9 mouse cellular contexts compared by ENCODE assay signal in genomic region chr10:70186136-70186535, GRCm38 (mm10). TPM values are rescaled to one million over a fixed set of nuclear protein-coding genes. Genes with fewer than 3 reads are reported as not detected.
DNase-seq lines count a peak whose midpoint lies in the region; ATAC-seq and TF ChIP-seq lines count a peak whose summit lies in the region.
"Had no signal": no experiment of that assay in that cellular context is flagged by ENCODE, and none has a peak within 500 bp of the region (broad histone marks: within the 10 kb centered on the region; RNA-seq: fewer than 3 reads in every experiment).

No protein-coding gene starts in this region.

- no peaks in the 10 kb centered on the region for H3K4me1 ChIP-seq in forebrain, postnatal 0 days (ENCODE audit: insufficient read depth)
- H3K4me1 ChIP-seq in forebrain, embryonic 13.5 days, result peaks cover 9% of the 10 kb centered on the region
- H3K4me1 ChIP-seq in neural tube, embryonic 14.5 days (ENCODE audit: control insufficient read depth, insufficient read depth, low read length), result peaks cover 2% of the 10 kb centered on the region; the same call in 1 of the 2 replicates
- peaks cover 21% of the 10 kb centered on the region for H3K4me1 ChIP-seq in liver, embryonic 12.5 days
- peaks cover 12% of the 10 kb centered on the region for H3K4me1 ChIP-seq in thymus, adult 2 months (replicated peaks; ENCODE audit: control insufficient read depth, insufficient read depth, low read length)

- H3K36me3 ChIP-seq in forebrain, postnatal 0 days (ENCODE audit: insufficient read depth), result peaks cover 35% of the 10 kb centered on the region
- peaks cover 51% of the 10 kb centered on the region for H3K36me3 ChIP-seq in forebrain, embryonic 13.5 days (ENCODE audit: poor library complexity, severe bottlenecking)
- peaks cover 14% of the 10 kb centered on the region for H3K36me3 ChIP-seq in neural tube, embryonic 14.5 days (ENCODE audit: control insufficient read depth, insufficient read depth, low read length)
- H3K36me3 ChIP-seq in liver, embryonic 12.5 days, result peaks cover 85% of the 10 kb centered on the region
- peaks cover 21% of the 10 kb centered on the region for H3K36me3 ChIP-seq in thymus, adult 2 months (ENCODE audit: control insufficient read depth, insufficient read depth, low read length)

- H3K9me3 ChIP-seq in forebrain, postnatal 0 days (ENCODE audit: low read length), result no peaks in the 10 kb centered on the region
- no peaks in the 10 kb centered on the region for H3K9me3 ChIP-seq in forebrain, embryonic 13.5 days (replicated peaks)
- no peaks in the 10 kb centered on the region for H3K9me3 ChIP-seq in neural tube, embryonic 14.5 days (ENCODE audit: control insufficient read depth, low read length)
- no peaks in the 10 kb centered on the region for H3K9me3 ChIP-seq in liver, embryonic 12.5 days (replicated peaks)

- H3K4me3 ChIP-seq in forebrain, postnatal 0 days (ENCODE audit: low read depth, low read length), result no peak overlapping the region
- H3K4me3 ChIP-seq in forebrain, embryonic 13.5 days, result no peak overlapping the region
- no peak overlapping the region for H3K4me3 ChIP-seq in neural tube, embryonic 14.5 days (ENCODE audit: low read depth, low read length)
- no peak overlapping the region for H3K4me3 ChIP-seq in liver, embryonic 12.5 days
- no peak overlapping the region for H3K4me3 ChIP-seq in thymus, adult 2 months (ENCODE audit: control insufficient read depth, insufficient read depth, low read length)

- no peak overlapping the region for H3K27ac ChIP-seq in forebrain, postnatal 0 days (ENCODE audit: low read depth, low read length)
- no peak overlapping the region for H3K27ac ChIP-seq in forebrain, embryonic 13.5 days
- no peak overlapping the region for H3K27ac ChIP-seq in neural tube, embryonic 14.5 days (ENCODE audit: low read depth, low read length)
- H3K27ac ChIP-seq in liver, embryonic 12.5 days, result no peak overlapping the region
- no peak overlapping the region for H3K27ac ChIP-seq in thymus, adult 2 months (ENCODE audit: control insufficient read depth, insufficient read depth, low read length)

- no peak; the same call in 1 of the 2 replicates for ATAC-seq in forebrain, postnatal 0 days
- no peak for ATAC-seq in forebrain, embryonic 13.5 days
- ATAC-seq in neural tube, embryonic 14.5 days (ENCODE audit: low read depth), result 0 out of 2 replicates have a peak, but pooled peaks have one; percentile 24
- ATAC-seq in common myeloid progenitor, adult 5-6 weeks (replicated peaks; ENCODE audit: low read depth, poor library complexity, severe bottlenecking), result peak; percentile 67
- 0 out of 2 replicates have a peak, but pooled peaks have one; percentile 45 for ATAC-seq in liver, embryonic 12.5 days

- H3K9ac ChIP-seq in forebrain, postnatal 0 days, result no peak overlapping the region
- no peak overlapping the region for H3K9ac ChIP-seq in forebrain, embryonic 13.5 days
- H3K9ac ChIP-seq in neural tube, embryonic 14.5 days (replicated peaks; ENCODE audit: low read depth, low read length), result no peak overlapping the region
- no peak overlapping the region for H3K9ac ChIP-seq in liver, embryonic 12.5 days

- peak; percentile 71 for TF ChIP-seq CTCF in forebrain, postnatal 0 days (IDR thresholded peaks at IDR 0.05; ENCODE audit: low read depth)
- TF ChIP-seq CTCF in thymus, adult 2 months (IDR thresholded peaks at IDR 0.05; ENCODE audit: borderline replicate concordance, control insufficient read depth, extremely low read depth, insufficient read depth, low read length, poor library complexity), result peak; percentile 41; the same call in 1 of the 2 replicates

- no peaks in the 10 kb centered on the region for H3K27me3 ChIP-seq in forebrain, postnatal 0 days (ENCODE audit: insufficient read depth, low read length)
- no peaks in the 10 kb centered on the region for H3K27me3 ChIP-seq in forebrain, embryonic 13.5 days
- H3K27me3 ChIP-seq in neural tube, embryonic 14.5 days (ENCODE audit: control insufficient read depth, insufficient read depth, low read length), result no peaks in the 10 kb centered on the region
- no peaks in the 10 kb centered on the region for H3K27me3 ChIP-seq in liver, embryonic 12.5 days (replicated peaks)
- H3K27me3 ChIP-seq in thymus, adult 2 months (ENCODE audit: control insufficient read depth, insufficient read depth, low read length), result no peaks in the 10 kb centered on the region

- 76% methylated on average over 9 of the region's 9 CpGs for WGBS in forebrain, postnatal 0 days
- 77% methylated on average over 9 of the region's 9 CpGs for WGBS in forebrain, embryonic 13.5 days
- WGBS in neural tube, embryonic 14.5 days, result 79% methylated on average over 9 of the region's 9 CpGs
- 72% methylated on average over 9 of the region's 9 CpGs for WGBS in liver, embryonic 12.5 days (ENCODE audit: insufficient replicate concordance)
- 66% methylated on average over 9 of the region's 9 CpGs for WGBS in thymus, adult 2 months

- no peak for DNase-seq in forebrain, postnatal 0 days
- no peak for DNase-seq in neural tube, embryonic 10.5 days (ENCODE audit: extremely low spot score, low spot score)
- DNase-seq in thymus, adult 2 months, result peak; percentile 41
- DNase-seq in spleen, adult 18-20 months, result no peak

- TF ChIP-seq POLR2A in thymus, adult 2 months (IDR thresholded peaks at IDR 0.05; ENCODE audit: control insufficient read depth, extremely low read depth, insufficient read depth, low read length, poor library complexity), result no peak

- no peak overlapping the region for H3K4me2 ChIP-seq in forebrain, postnatal 0 days (ENCODE audit: low read depth)
- no peak overlapping the region for H3K4me2 ChIP-seq in forebrain, embryonic 13.5 days
- no peak overlapping the region for H3K4me2 ChIP-seq in neural tube, embryonic 14.5 days (ENCODE audit: low read depth, low read length)
- no peak overlapping the region for H3K4me2 ChIP-seq in liver, embryonic 12.5 days

RNA-seq across cellular contexts. Expression of gene Mrln, which starts 18.3 kb away (rescaled TPM):
- 1.00 and 5.1 TPM in 2 replicates for total RNA-seq in forebrain, postnatal 0 days (2014; rRNA removed)
- polyA plus RNA-seq in forebrain, postnatal 0 days (2015; fragmentation: Nextera tagmentation; extraction: Ambion mirVana), result 1.1 and 2.7 TPM in 2 replicates
- polyA plus RNA-seq in forebrain, embryonic 13.5 days (2015; fragmentation: Nextera tagmentation; extraction: Ambion mirVana), result 0.65 TPM in 1 of 2 replicates, not detected in the other
- 0.82 and 1.3 TPM in 2 replicates for polyA plus RNA-seq in neural tube, embryonic 14.5 days (2014; fragmentation: Nextera tagmentation; extraction: Ambion mirVana)
- total RNA-seq in common myeloid progenitor, adult 5-6 weeks (2017), result not detected in 2 replicates
- 0.35 and 0.87 TPM in 2 replicates for polyA plus RNA-seq in liver, embryonic 12.5 days (2016; fragmentation: Nextera tagmentation; extraction: Ambion mirVana)
- 0.58 and 0.89 TPM in 2 replicates for polyA plus RNA-seq in thymus, adult 2 months (2012; rRNA removed)

RNA-seq across cellular contexts. Expression of gene Slc16a9, which starts 58.8 kb away (rescaled TPM):
- 6.1 and 6.5 TPM in 2 replicates for total RNA-seq in forebrain, postnatal 0 days (2014; rRNA removed)
- 2.5 and 2.6 TPM in 2 replicates for polyA plus RNA-seq in forebrain, postnatal 0 days (2015; fragmentation: Nextera tagmentation; extraction: Ambion mirVana)
- 0.30 and 0.45 TPM in 2 replicates for polyA plus RNA-seq in forebrain, embryonic 13.5 days (2015; fragmentation: Nextera tagmentation; extraction: Ambion mirVana)
- 0.62 and 1.3 TPM in 2 replicates for polyA plus RNA-seq in neural tube, embryonic 14.5 days (2014; fragmentation: Nextera tagmentation; extraction: Ambion mirVana)
- total RNA-seq in common myeloid progenitor, adult 5-6 weeks (2017), result 0.91 and 3.1 TPM in 2 replicates
- 0.37 and 0.52 TPM in 2 replicates for polyA plus RNA-seq in liver, embryonic 12.5 days (2016; fragmentation: Nextera tagmentation; extraction: Ambion mirVana)
- 2.5 and 2.7 TPM in 2 replicates for polyA plus RNA-seq in thymus, adult 2 months (2012; rRNA removed)
- total RNA-seq: neutrophil, adult 5-6 weeks had no signal

Comparison
In these comparisons a context has a peak if more than half of its experiments do, and no peak if none do; other contexts are left out.
1. ATAC-seq: peak in neural tube, embryonic 14.5 days (single experiment), common myeloid progenitor, adult 5-6 weeks (single experiment) and liver, embryonic 12.5 days (single experiment); none in forebrain, postnatal 0 days (single experiment) and forebrain, embryonic 13.5 days (single experiment).